Mouse (Mus musculus) MEL (cell line): ENCODE measurements around the gene Snx10.

Experiments used
- CHD2 ChIP-seq: IDR thresholded peaks from 2 replicates; pipeline ENCODE4 v1.6.1; 2011; ENCODE audit warnings: low read length, improper control_type of control experiment
- CTCF ChIP-seq, 3 experiments: IDR thresholded peaks in 2 of 3; conservative IDR thresholded peaks in 1 of 3; 2 replicates each; pipeline ENCODE4 v1.5.1; 2011 to 2012; ENCODE audit warnings: low read length in 3 of 3, low read depth in 2 of 3, mild to moderate bottlenecking in 2 of 3, improper control_type of control experiment in 1 of 3, inconsistent platforms in 1 of 3, mixed read lengths in 1 of 3, moderate library complexity in 1 of 3; ENCODE audit not compliant: control insufficient read depth in 1 of 3, insufficient read depth in 1 of 3, poor library complexity in 1 of 3, severe bottlenecking in 1 of 3
- E2F4 ChIP-seq: IDR thresholded peaks from 2 replicates; pipeline ENCODE4 v1.6.1; 2011; ENCODE audit warnings: low read depth, low read length, improper control_type of control experiment, borderline replicate concordance
- EP300 ChIP-seq, 2 experiments: IDR thresholded peaks; 2 replicates each; pipeline ENCODE4 v1.6.1; 2011; ENCODE audit warnings: improper control_type of control experiment in 2 of 2, low read length in 2 of 2, low read depth in 1 of 2, mild to moderate bottlenecking in 1 of 2
- GATA1 ChIP-seq: IDR thresholded peaks from 2 replicates; pipeline ENCODE4 v1.6.1; 2011; ENCODE audit warnings: low read depth, low read length, improper control_type of control experiment
- HCFC1 ChIP-seq: IDR thresholded peaks from 2 replicates; pipeline ENCODE4 v1.6.1; 2012; ENCODE audit warnings: low read depth, mild to moderate bottlenecking, inconsistent platforms, low read length, improper control_type of control experiment, moderate library complexity
- MAFK ChIP-seq: IDR thresholded peaks from 2 replicates; pipeline ENCODE4 v1.6.1; 2011; ENCODE audit warnings: low read depth, mild to moderate bottlenecking, low read length, improper control_type of control experiment, borderline replicate concordance
- MAZ ChIP-seq: IDR thresholded peaks from 2 replicates; pipeline ENCODE4 v1.6.1; 2012; ENCODE audit warnings: low read depth, mild to moderate bottlenecking, inconsistent platforms, low read length, improper control_type of control experiment
- MEF2A ChIP-seq: IDR thresholded peaks from 2 replicates; pipeline ENCODE4 v1.6.1; 2014; ENCODE audit warnings: low read depth, mild to moderate bottlenecking, inconsistent platforms, low read length, improper control_type of control experiment; ENCODE audit not compliant: poor library complexity, insufficient replicate concordance, severe bottlenecking; ENCODE audit errors: extremely low read depth
- NRF1 ChIP-seq: IDR thresholded peaks from 2 replicates; pipeline ENCODE4 v1.6.1; 2014; ENCODE audit warnings: low read depth, mild to moderate bottlenecking, inconsistent platforms, low read length, improper control_type of control experiment, moderate library complexity; ENCODE audit not compliant: poor library complexity, insufficient read depth, severe bottlenecking
- POLR2AphosphoS2 ChIP-seq: IDR thresholded peaks from 2 replicates; pipeline ENCODE4 v1.6.1; 2011; ENCODE audit warnings: low read length, improper control_type of control experiment
- RAD21 ChIP-seq: IDR thresholded peaks from 2 replicates; pipeline ENCODE4 v1.6.1; 2011; ENCODE audit warnings: mild to moderate bottlenecking, low read depth, low read length, improper control_type of control experiment
- TAL1 ChIP-seq: IDR thresholded peaks from 2 replicates; pipeline ENCODE4 v1.6.1; 2012; ENCODE audit warnings: mild to moderate bottlenecking, inconsistent platforms, low read length, moderate library complexity, mixed read lengths
- TCF12 ChIP-seq: IDR thresholded peaks from 2 replicates; pipeline ENCODE4 v1.6.1; 2014; ENCODE audit warnings: low read depth, mild to moderate bottlenecking, inconsistent platforms, low read length, improper control_type of control experiment, moderate library complexity

GRCm38 (mm10) chr6:51569086-51569485 is 45.4 kb downstream of the Snx10 start:
- no peak for TF ChIP-seq EP300 (IDR thresholded peaks at IDR 0.05; ENCODE audit: low read depth in 1 of 2, low read length in 2 of 2)
- TF ChIP-seq POLR2AphosphoS2 = no peak
- TF ChIP-seq CTCF (IDR thresholded peaks at IDR 0.05 in 2 of 3, conservative IDR thresholded peaks at IDR 0.05 in 1 of 3; ENCODE audit: control insufficient read depth in 1 of 3, insufficient read depth in 1 of 3, low read depth in 2 of 3, low read length in 3 of 3, poor library complexity in 1 of 3, severe bottlenecking in 1 of 3) = no peak
- no peak for TF ChIP-seq RAD21
- TF ChIP-seq E2F4 = no peak
- no peak for TF ChIP-seq MAFK
- no peak for TF ChIP-seq NRF1
- TF ChIP-seq HCFC1 = no peak
- no peak for TF ChIP-seq TCF12
- no peak for TF ChIP-seq CHD2
- TF ChIP-seq MEF2A = no peak
- TF ChIP-seq TAL1 = no peak
- TF ChIP-seq GATA1 = no peak
- no peak for TF ChIP-seq MAZ
